Mouse (Mus musculus): ENCODE measurements around the gene Mt4. TPM values are rescaled to one million over a fixed set of nuclear protein-coding genes. Genes with fewer than 3 reads are reported as not detected.

Mt4 gene
- polyA plus RNA-seq, 1 experiment from 2014 or later: not detected

DNA sequence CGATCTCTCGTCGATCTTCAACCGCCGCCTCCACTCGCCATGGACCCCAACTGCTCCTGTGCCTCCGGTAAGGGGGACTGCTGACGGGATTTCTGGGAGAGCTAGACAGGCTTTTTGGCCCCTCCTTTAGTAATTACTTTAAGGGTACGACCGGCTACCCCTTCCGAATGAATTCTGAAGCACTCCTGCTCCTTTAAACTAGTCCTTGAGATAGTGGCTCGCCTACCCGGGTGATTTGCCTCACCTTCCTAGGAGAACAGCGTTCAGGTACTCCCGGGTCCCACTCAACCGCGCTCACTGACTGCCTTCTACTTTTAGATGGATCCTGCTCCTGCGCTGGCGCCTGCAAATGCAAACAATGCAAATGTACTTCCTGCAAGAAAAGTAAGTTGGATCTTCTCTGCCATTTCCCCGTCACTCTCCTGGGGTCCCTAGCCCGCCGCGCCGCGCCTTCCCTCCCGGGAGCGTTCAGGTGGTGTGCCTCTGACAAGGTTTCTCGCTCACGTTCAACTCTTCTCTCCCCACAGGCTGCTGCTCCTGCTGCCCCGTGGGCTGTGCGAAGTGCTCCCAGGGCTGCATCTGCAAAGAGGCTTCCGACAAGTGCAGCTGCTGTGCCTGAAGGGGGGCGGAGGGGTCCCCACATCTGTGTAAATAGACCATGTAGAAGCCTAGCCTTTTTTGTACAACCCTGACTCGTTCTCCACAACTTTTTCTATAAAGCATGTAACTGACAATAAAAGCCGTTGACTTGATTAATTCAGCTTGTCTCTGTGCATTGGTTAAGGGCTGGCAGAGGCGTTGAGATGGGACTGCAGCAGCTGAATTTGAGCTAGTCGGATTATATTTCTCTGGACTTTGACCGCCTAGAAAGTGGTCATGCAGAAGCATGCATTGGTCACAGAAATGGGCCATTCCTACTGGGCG, 36.1 kb downstream of the Mt4 start:
- ATAC-seq: peak; percentile 53
- H3K4me1 ChIP-seq (replicated peaks; ENCODE audit: control insufficient read depth, insufficient read depth, low read length): peaks cover 19% of the 10 kb centered on the region
- H3K27me3 ChIP-seq (replicated peaks; ENCODE audit: control insufficient read depth, insufficient read depth, low read length): peaks cover 19% of the 10 kb centered on the region
- peak overlapping the region; percentile 93 for H3K4me2 ChIP-seq (ENCODE audit: low read length)
- H3K27ac ChIP-seq (ENCODE audit: low read length): no peak overlapping the region
- H3K9me3 ChIP-seq (ENCODE audit: control insufficient read depth, low read length): no peaks in the 10 kb centered on the region
- peak overlapping the region; percentile 52 for H3K4me3 ChIP-seq (replicated peaks; ENCODE audit: low read length)
- H3K36me3 ChIP-seq (ENCODE audit: control insufficient read depth, insufficient read depth): no peaks in the 10 kb centered on the region
- peak overlapping the region; percentile 35 for H3K9ac ChIP-seq (replicated peaks; ENCODE audit: low read depth, low read length)
- 2% methylated on average over 39 of the region's 39 CpGs for WGBS

GRCm38 (mm10) chr8:94173848-94174403, 36.9 kb downstream of the Mt4 start:
- WGBS: 52% methylated on average over 11 of the region's 11 CpGs
- H3K9me3 ChIP-seq (ENCODE audit: control insufficient read depth, low read length): no peaks in the 10 kb centered on the region
- no peak overlapping the region for H3K4me3 ChIP-seq (replicated peaks; ENCODE audit: low read length)
- H3K36me3 ChIP-seq (ENCODE audit: control insufficient read depth, insufficient read depth): no peaks in the 10 kb centered on the region
- peaks cover 19% of the 10 kb centered on the region for H3K27me3 ChIP-seq (replicated peaks; ENCODE audit: control insufficient read depth, insufficient read depth, low read length)
- no peak overlapping the region for H3K27ac ChIP-seq (ENCODE audit: low read length)
- H3K4me1 ChIP-seq (replicated peaks; ENCODE audit: control insufficient read depth, insufficient read depth, low read length): peaks cover 24% of the 10 kb centered on the region
- no peak for ATAC-seq
- no peak overlapping the region for H3K9ac ChIP-seq (replicated peaks; ENCODE audit: low read depth, low read length)
- H3K4me2 ChIP-seq (ENCODE audit: low read length): no peak overlapping the region

DNA sequence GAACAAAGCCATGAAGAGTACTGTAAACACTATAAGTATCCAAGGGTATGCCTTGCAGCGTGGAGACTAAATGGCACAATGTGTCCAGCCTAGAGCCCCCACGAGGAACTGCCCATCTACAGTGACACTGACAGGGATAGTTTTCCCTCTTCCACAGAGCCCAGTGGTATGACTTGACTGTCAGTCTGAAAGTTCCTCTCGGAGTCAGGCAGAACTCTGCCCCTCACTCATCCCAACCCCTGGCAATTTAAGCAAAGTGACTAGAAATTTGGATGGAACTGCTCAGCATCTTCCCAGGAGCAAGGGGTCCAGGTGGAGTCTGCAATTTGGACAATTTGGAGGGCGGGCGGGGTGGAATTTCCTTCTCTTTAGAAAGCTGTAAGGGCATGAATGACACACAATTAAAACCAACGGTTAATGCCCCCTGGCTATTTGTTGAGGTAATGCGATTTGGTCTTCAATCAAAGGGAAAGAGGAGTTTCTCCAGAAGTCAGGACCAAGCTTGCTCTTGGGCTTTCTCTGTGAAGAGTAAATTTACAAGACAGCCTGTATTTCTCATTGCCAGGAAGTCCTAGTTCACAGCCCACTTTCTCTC, 37.7 kb downstream of the Mt4 start:
- Histone ChIP-seq H3K27me3 (replicated peaks; ENCODE audit: control insufficient read depth, insufficient read depth, low read length) (peaks cover 20% of the 10 kb centered on the region), H3K4me1 (replicated peaks; ENCODE audit: control insufficient read depth, insufficient read depth, low read length) (peaks cover 32% of the 10 kb centered on the region), H3K36me3 (ENCODE audit: control insufficient read depth, insufficient read depth) (no peaks in the 10 kb centered on the region), H3K4me3 (replicated peaks; ENCODE audit: low read length) (no peak overlapping the region), H3K27ac (ENCODE audit: low read length) (no peak overlapping the region), H3K9ac (replicated peaks; ENCODE audit: low read depth, low read length) (no peak overlapping the region), H3K4me2 (ENCODE audit: low read length) (no peak overlapping the region), H3K9me3 (ENCODE audit: control insufficient read depth, low read length) (no peaks in the 10 kb centered on the region)
- no peak for ATAC-seq
- WGBS: 21% methylated on average over 7 of the region's 7 CpGs

DNA sequence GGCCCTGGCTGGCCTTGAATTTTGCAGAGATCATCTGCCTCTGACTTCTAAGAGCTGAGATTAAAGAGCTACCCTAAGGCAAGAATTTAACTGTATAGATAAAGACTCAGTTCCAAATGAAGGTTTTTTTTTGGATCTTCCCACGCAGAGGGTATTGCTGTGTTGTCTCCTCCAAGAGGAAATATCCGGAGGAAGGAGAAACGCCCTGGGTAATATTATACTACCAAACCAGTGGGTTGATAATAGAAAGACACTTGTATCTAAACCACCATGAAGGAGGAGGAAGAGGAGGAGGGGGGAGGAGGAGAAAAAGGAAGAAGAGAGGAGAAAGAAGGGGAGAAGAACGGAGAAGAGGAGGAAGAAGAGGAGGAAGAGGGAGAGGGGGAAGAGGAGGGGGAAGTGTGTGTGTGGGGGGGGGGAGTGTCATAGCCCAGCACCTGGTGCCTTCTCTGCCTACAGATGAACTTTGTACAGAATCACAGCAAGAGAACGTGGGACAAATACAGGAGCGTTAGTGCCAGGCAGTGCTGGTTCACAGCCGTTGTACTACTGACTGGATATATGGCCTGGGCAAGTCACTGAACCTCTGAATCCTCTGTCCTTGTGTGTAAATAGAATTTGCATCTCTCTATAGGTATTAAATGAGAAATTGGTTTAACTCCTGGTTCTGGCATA, 40.9 kb downstream of the Mt4 start:
- H3K4me2 ChIP-seq (ENCODE audit: low read length): no peak overlapping the region
- no peak for ATAC-seq
- no peak overlapping the region for H3K4me3 ChIP-seq (replicated peaks; ENCODE audit: low read length)
- no peaks in the 10 kb centered on the region for H3K9me3 ChIP-seq (ENCODE audit: control insufficient read depth, low read length)
- H3K27ac ChIP-seq (ENCODE audit: low read length): no peak overlapping the region
- 66% methylated on average over 7 of the region's 7 CpGs for WGBS
- H3K27me3 ChIP-seq (replicated peaks; ENCODE audit: control insufficient read depth, insufficient read depth, low read length): peaks cover 23% of the 10 kb centered on the region
- H3K36me3 ChIP-seq (ENCODE audit: control insufficient read depth, insufficient read depth): no peaks in the 10 kb centered on the region
- H3K9ac ChIP-seq (replicated peaks; ENCODE audit: low read depth, low read length): no peak overlapping the region
- H3K4me1 ChIP-seq (replicated peaks; ENCODE audit: control insufficient read depth, insufficient read depth, low read length): peaks cover 23% of the 10 kb centered on the region

- H3K36me3 ChIP-seq (ENCODE audit: control insufficient read depth, insufficient read depth): no peaks in the 10 kb centered on the region
- no peak within 1 kb of the TSS for H3K27ac ChIP-seq (ENCODE audit: low read length)
- peak within 1 kb of the TSS; percentile 55 for H3K4me3 ChIP-seq (replicated peaks; ENCODE audit: low read length)
- peaks cover 27% of the 10 kb centered on the region for H3K27me3 ChIP-seq (replicated peaks; ENCODE audit: control insufficient read depth, insufficient read depth, low read length)
- peak within 1 kb of the TSS; percentile 57 for H3K9ac ChIP-seq (replicated peaks; ENCODE audit: low read depth, low read length)
- H3K4me2 ChIP-seq (ENCODE audit: low read length): peak within 1 kb of the TSS; percentile 94
- ATAC-seq: peak; percentile 90
- H3K9me3 ChIP-seq (ENCODE audit: control insufficient read depth, low read length): no peaks in the 10 kb centered on the region
- H3K4me1 ChIP-seq (replicated peaks; ENCODE audit: control insufficient read depth, insufficient read depth, low read length): peaks cover 23% of the 10 kb centered on the region
- WGBS: under 1% methylated on average over 50 of the region's 50 CpGs
Measured at GRCm38 (mm10) chr8:94178857-94179712, 42.1 kb downstream of the Mt4 start, which contains the start of gene Mt1. Gene Mt1 (plus strand): TSS chr8:94179082.

- H3K27ac ChIP-seq (ENCODE audit: low read length): no peak overlapping the region
- ATAC-seq: no peak
- peak overlapping the region; percentile 57 for H3K9ac ChIP-seq (replicated peaks; ENCODE audit: low read depth, low read length)
- WGBS: 4% methylated on average over 25 of the region's 25 CpGs
- H3K9me3 ChIP-seq (ENCODE audit: control insufficient read depth, low read length): no peaks in the 10 kb centered on the region
- H3K4me2 ChIP-seq (ENCODE audit: low read length): peak overlapping the region; percentile 94
- peak overlapping the region; percentile 55 for H3K4me3 ChIP-seq (replicated peaks; ENCODE audit: low read length)
- H3K27me3 ChIP-seq (replicated peaks; ENCODE audit: control insufficient read depth, insufficient read depth, low read length): peaks cover 31% of the 10 kb centered on the region
- peaks cover 23% of the 10 kb centered on the region for H3K4me1 ChIP-seq (replicated peaks; ENCODE audit: control insufficient read depth, insufficient read depth, low read length)
- no peaks in the 10 kb centered on the region for H3K36me3 ChIP-seq (ENCODE audit: control insufficient read depth, insufficient read depth)
Measured at GRCm38 (mm10) chr8:94179713-94180560, 42.9 kb downstream of the Mt4 start.

- Histone ChIP-seq H3K4me1 (replicated peaks; ENCODE audit: control insufficient read depth, insufficient read depth, low read length) (peaks cover 23% of the 10 kb centered on the region), H3K27me3 (replicated peaks; ENCODE audit: control insufficient read depth, insufficient read depth, low read length) (peaks cover 32% of the 10 kb centered on the region), H3K36me3 (ENCODE audit: control insufficient read depth, insufficient read depth) (no peaks in the 10 kb centered on the region), H3K27ac (ENCODE audit: low read length) (no peak overlapping the region), H3K9me3 (ENCODE audit: control insufficient read depth, low read length) (no peaks in the 10 kb centered on the region), H3K4me3 (replicated peaks; ENCODE audit: low read length) (no peak overlapping the region), H3K9ac (replicated peaks; ENCODE audit: low read depth, low read length) (no peak overlapping the region), H3K4me2 (ENCODE audit: low read length) (no peak overlapping the region)
- ATAC-seq: no peak
- WGBS: 83% methylated on average over 1 of the region's 1 CpGs
Measured at GRCm38 (mm10) chr8:94180561-94180908, 43.5 kb downstream of the Mt4 start.
